Mouse (Mus musculus) adrenal gland, adult 2 months (tissue): ENCODE measurements at regions not wholly inside any gene's neighbourhood (a gene's known extent, or its start where the extent isn't known, plus 50 kb on each side); places are given as distances from the start of the nearest gene placed in this dataset.
A peak's percentile ranks its signal among the peaks of the same experiment; 100 is the strongest.

Source experiments
- DNase-seq: peaks from one replicate; pipeline ENCODE4 v3.0.0; 2021

GRCm38 (mm10) chr10:97078022-97078473, 401.4 kb upstream of the Dcn start:
- no peak for DNase-seq

- DNase-seq, result no peak
Observed at GRCm38 (mm10) chr10:97079575-97079974, 399.8 kb upstream of the Dcn start.

GRCm38 (mm10) chr10:97087286-97087685, 392.1 kb upstream of the Dcn start:
- DNase-seq, result no peak

GRCm38 (mm10) chr10:97090254-97090653, 389.2 kb upstream of the Dcn start:
- no peak for DNase-seq

GRCm38 (mm10) chr10:97093886-97094285, 385.5 kb upstream of the Dcn start:
- DNase-seq, result no peak

- DNase-seq, result no peak
Observed at GRCm38 (mm10) chr10:97114501-97114900, 364.9 kb upstream of the Dcn start.

GRCm38 (mm10) chr10:97122693-97123092, 356.7 kb upstream of the Dcn start:
- no peak for DNase-seq

- DNase-seq, result no peak
Observed at GRCm38 (mm10) chr10:97141561-97141960, 337.8 kb upstream of the Dcn start.

GRCm38 (mm10) chr10:97158561-97159395, 320.6 kb upstream of the Dcn start:
- peak; percentile 35 for DNase-seq

GRCm38 (mm10) chr10:97159396-97159760, 320.0 kb upstream of the Dcn start:
- no peak for DNase-seq

GRCm38 (mm10) chr10:97159831-97160575, 319.4 kb upstream of the Dcn start:
- peak; percentile 53 for DNase-seq

GRCm38 (mm10) chr10:97160892-97161291, 318.5 kb upstream of the Dcn start:
- DNase-seq, result no peak

GRCm38 (mm10) chr10:97178468-97178867, 300.9 kb upstream of the Dcn start:
- no peak for DNase-seq

- DNase-seq, result no peak
Observed at GRCm38 (mm10) chr10:97189696-97190095, 289.7 kb upstream of the Dcn start.

- no peak for DNase-seq
Observed at GRCm38 (mm10) chr10:97211238-97211695, 268.1 kb upstream of the Dcn start.

GRCm38 (mm10) chr10:97211785-97212398, 267.5 kb upstream of the Dcn start:
- no peak for DNase-seq

- peak; percentile 8 for DNase-seq
Observed at GRCm38 (mm10) chr10:97219474-97219873, 259.9 kb upstream of the Dcn start.

GRCm38 (mm10) chr10:97220431-97220830, 259.0 kb upstream of the Dcn start:
- peak; percentile 52 for DNase-seq

GRCm38 (mm10) chr10:97235631-97236030, 243.8 kb upstream of the Dcn start:
- no peak for DNase-seq

GRCm38 (mm10) chr10:97241476-97241875, 237.9 kb upstream of the Dcn start:
- no peak for DNase-seq

- DNase-seq, result no peak
Observed at GRCm38 (mm10) chr10:97245674-97246073, 233.7 kb upstream of the Dcn start.

GRCm38 (mm10) chr10:97248522-97248921, 230.9 kb upstream of the Dcn start:
- no peak for DNase-seq

GRCm38 (mm10) chr10:97249760-97250159, 229.6 kb upstream of the Dcn start:
- DNase-seq, result no peak
